Mouse (Mus musculus) neutrophil, adult 59 days (primary cell): ENCODE data around the gene Hk2. TPM values are rescaled to one million over a fixed set of nuclear protein-coding genes. Genes with fewer than 3 reads are reported as not detected.

Experiments
- total RNA-seq, 2 experiments: library from RNA; stranded (reverse); gene quantifications; 1 replicate in 1 of 2; 2 replicates in 1 of 2; pipeline ENCODE4 v1.2.4; 2023

Hk2 gene
- 10 to 100 TPM; 80.8 to 86.1 TPM for total RNA-seq

DNA sequence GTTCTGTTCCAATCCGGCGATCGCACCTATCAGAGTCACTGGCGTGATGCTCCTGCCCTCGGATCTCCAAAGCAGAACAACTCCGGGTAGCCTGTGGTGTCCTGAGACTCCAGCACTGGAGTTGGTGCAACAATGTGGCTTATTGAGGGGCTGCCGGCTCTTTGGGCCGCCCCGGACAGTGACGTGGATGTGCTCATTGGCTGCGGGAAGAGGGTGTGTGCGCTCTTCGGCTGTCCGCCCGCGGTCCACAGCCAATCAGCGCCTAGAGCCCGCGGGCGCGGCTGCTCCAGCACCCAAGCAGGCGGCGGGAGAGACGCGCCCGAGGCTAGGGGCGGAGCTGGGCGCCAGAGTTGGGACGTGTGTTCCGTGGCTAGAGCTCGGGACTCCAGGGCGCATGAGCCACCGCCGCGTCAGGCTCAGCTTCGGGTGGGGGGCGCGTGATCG, at the start of gene Hk2:
TSS of gene Hk2 (minus strand) at position 134 of the 444 bp plus-strand sequence.

DNA sequence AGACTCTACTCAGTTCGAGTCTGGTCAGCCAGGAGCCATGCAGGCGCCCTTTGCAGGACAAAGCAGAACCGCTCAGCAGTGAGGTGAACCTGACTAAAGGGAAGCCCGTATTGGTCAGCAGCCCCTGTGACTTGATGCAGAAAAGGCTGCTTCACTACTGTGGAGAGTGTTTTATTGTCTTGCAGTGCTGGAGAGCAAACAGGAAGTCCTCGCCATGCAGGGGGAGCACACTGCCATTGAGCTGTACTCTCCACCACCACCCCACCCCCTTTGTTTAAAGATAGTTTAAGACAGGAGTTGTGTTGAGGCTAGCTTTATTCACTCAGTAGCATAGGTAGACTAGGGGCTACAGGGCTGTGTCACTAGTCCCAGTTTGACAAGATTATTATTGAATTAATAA, 69.0 kb downstream of the Hk2 start, which contains the start of gene Pole4:
TSS of gene Pole4 (minus strand) at position 145 of the 400 bp plus-strand sequence.

Other genes starting within 250 kb of the Hk2 start
- 10 to 100 TPM; 21.5 to 22.8 TPM for gene Pole4, start 69.1 kb downstream of the Hk2 start, total RNA-seq
- gene Sema4f, start 165.3 kb upstream of the Hk2 start, total RNA-seq, result 10 to 100 TPM; 26.6 to 30.3 TPM
- gene M1ap, start 172.4 kb upstream of the Hk2 start, total RNA-seq, result 1 to 10 TPM; 2.8 to 3.6 TPM